Mouse (Mus musculus) layer of hippocampus, postnatal 10 days (tissue): ENCODE measurements around the gene 1700003E16Rik. TPM values are rescaled to one million over a fixed set of nuclear protein-coding genes. Genes with fewer than 3 reads are reported as not detected.
A peak's percentile ranks its signal among the peaks of the same experiment; 100 is the strongest.
"Not testable (repeated sequence)": the region's sequence is repeated elsewhere in the genome, so short reads cannot be mapped to it uniquely, and the experiment has no call there.

Experiments used
- DNase-seq, 2 experiments: peaks; one replicate each; pipeline ENCODE4 v3.0.0; 2021; ENCODE audit warnings: low spot score in 2 of 2
- total RNA-seq, 2 experiments: library from RNA; stranded (reverse); gene quantifications; 2 replicates each; pipeline ENCODE4 v1.2.3; 2021

Gene 1700003E16Rik
- total RNA-seq, 2 experiments from 2014 or later: 20.6 to 22.1 TPM

GRCm38 (mm10) chr6:83155552-83156238 lies 509 bp upstream of the 1700003E16Rik start:
- DNase-seq: no peak

GRCm38 (mm10) chr6:83159456-83159855 lies 3.3 kb downstream of the 1700003E16Rik start:
- DNase-seq: not testable (repeated sequence)

GRCm38 (mm10) chr6:83161442-83161841 lies 5.2 kb downstream of the 1700003E16Rik start:
- no peak for DNase-seq

- DNase-seq: peak in 1 of 2 experiments; percentile 12
Observed at GRCm38 (mm10) chr6:83161921-83162641, 5.9 kb downstream of the 1700003E16Rik start.

GRCm38 (mm10) chr6:83162701-83163100 lies 6.5 kb downstream of the 1700003E16Rik start:
- DNase-seq: peak; percentile 70 to 77

GRCm38 (mm10) chr6:83165026-83165606 lies 8.9 kb downstream of the 1700003E16Rik start:
- DNase-seq: no peak

- peak; percentile 93 to 95 for DNase-seq
Observed at GRCm38 (mm10) chr6:83165607-83166242, 9.5 kb downstream of the 1700003E16Rik start, which contains the start of gene Dctn1. Gene Dctn1 (plus strand): TSS chr6:83165920.

- no peak for DNase-seq
Observed at GRCm38 (mm10) chr6:83166243-83166630, 10.0 kb downstream of the 1700003E16Rik start.

- no peak for DNase-seq
Observed at GRCm38 (mm10) chr6:83169872-83170271, 13.7 kb downstream of the 1700003E16Rik start.

- no peak for DNase-seq
Observed at GRCm38 (mm10) chr6:83171063-83171462, 14.9 kb downstream of the 1700003E16Rik start.

GRCm38 (mm10) chr6:83172240-83172920 lies 16.2 kb downstream of the 1700003E16Rik start:
- DNase-seq: peak in 1 of 2 experiments; percentile 53

GRCm38 (mm10) chr6:83175996-83176395 lies 19.8 kb downstream of the 1700003E16Rik start:
- DNase-seq: no peak

- DNase-seq: peak; percentile 57 to 66
Observed at GRCm38 (mm10) chr6:83179390-83180117, 23.4 kb downstream of the 1700003E16Rik start.

GRCm38 (mm10) chr6:83180605-83181004 lies 24.4 kb downstream of the 1700003E16Rik start:
- DNase-seq: no peak

- DNase-seq: no peak
Observed at GRCm38 (mm10) chr6:83184858-83185435, 28.7 kb downstream of the 1700003E16Rik start.

GRCm38 (mm10) chr6:83185895-83186861 lies 30.0 kb downstream of the 1700003E16Rik start:
- DNase-seq: peak; percentile 82 to 84

GRCm38 (mm10) chr6:83186946-83187345 lies 30.7 kb downstream of the 1700003E16Rik start:
- no peak for DNase-seq

- DNase-seq: no peak
Observed at GRCm38 (mm10) chr6:83193571-83193970, 37.4 kb downstream of the 1700003E16Rik start.
